Mouse (Mus musculus): ENCODE measurements at regions not wholly inside any gene's neighbourhood (a gene's known extent, or its start where the extent isn't known, plus 50 kb on each side); places are given as distances from the start of the nearest gene placed in this dataset.
A peak's percentile ranks its signal among the peaks of the same experiment; 100 is the strongest.

- Histone ChIP-seq H3K4me2 (ENCODE audit: low read depth) (no peak overlapping the region), H3K36me3 (ENCODE audit: control insufficient read depth, insufficient read depth, low read length) (no peaks in the 10 kb centered on the region), H3K9me3 (ENCODE audit: control insufficient read depth, low read length) (no peaks in the 10 kb centered on the region), H3K27me3 (ENCODE audit: control insufficient read depth, insufficient read depth, low read length) (no peaks in the 10 kb centered on the region), H3K4me3 (ENCODE audit: low read depth, low read length) (no peak overlapping the region), H3K4me1 (ENCODE audit: control insufficient read depth, insufficient read depth, low read length) (peaks cover 9% of the 10 kb centered on the region), H3K27ac (ENCODE audit: low read depth, low read length) (no peak overlapping the region), H3K9ac (ENCODE audit: low read length) (no peak overlapping the region)
- WGBS = 82% methylated on average over 5 of the region's 5 CpGs
- ATAC-seq (ENCODE audit: insufficient read depth, low FRiP score, low TSS enrichment) (no peak), DNase-seq (ENCODE audit: low spot score) (no peak)
These were observed 83.7 kb upstream of the S1pr3 start for GRCm38 (mm10) chr13:51324714-51325113.

GRCm38 (mm10) chr13:51325298-51325697 lies 83.1 kb upstream of the S1pr3 start:
- peaks cover 9% of the 10 kb centered on the region for H3K4me1 ChIP-seq (ENCODE audit: control insufficient read depth, insufficient read depth, low read length)
- no peaks in the 10 kb centered on the region for H3K27me3 ChIP-seq (ENCODE audit: control insufficient read depth, insufficient read depth, low read length)
- H3K4me3 ChIP-seq (ENCODE audit: low read depth, low read length) = no peak overlapping the region
- 66% methylated on average over 5 of the region's 5 CpGs for WGBS
- no peak for ATAC-seq (ENCODE audit: insufficient read depth, low FRiP score, low TSS enrichment)
- H3K4me2 ChIP-seq (ENCODE audit: low read depth) = no peak overlapping the region
- no peak overlapping the region for H3K27ac ChIP-seq (ENCODE audit: low read depth, low read length)
- H3K9me3 ChIP-seq (ENCODE audit: control insufficient read depth, low read length) = no peaks in the 10 kb centered on the region
- no peak for DNase-seq (ENCODE audit: low spot score)
- H3K36me3 ChIP-seq (ENCODE audit: control insufficient read depth, insufficient read depth, low read length) = no peaks in the 10 kb centered on the region
- H3K9ac ChIP-seq (ENCODE audit: low read length) = no peak overlapping the region

GRCm38 (mm10) chr13:51326128-51326527 lies 82.3 kb upstream of the S1pr3 start:
- H3K27ac ChIP-seq (ENCODE audit: low read depth, low read length) = no peak overlapping the region
- no peak for DNase-seq (ENCODE audit: low spot score)
- no peaks in the 10 kb centered on the region for H3K9me3 ChIP-seq (ENCODE audit: control insufficient read depth, low read length)

GRCm38 (mm10) chr13:51328131-51328970 lies 80.1 kb upstream of the S1pr3 start:
- Histone ChIP-seq H3K4me2 (ENCODE audit: low read depth) (no peak overlapping the region), H3K9ac (ENCODE audit: low read length) (no peak overlapping the region), H3K27ac (ENCODE audit: low read depth, low read length) (no peak overlapping the region), H3K4me3 (ENCODE audit: low read depth, low read length) (no peak overlapping the region), H3K27me3 (ENCODE audit: control insufficient read depth, insufficient read depth, low read length) (no peaks in the 10 kb centered on the region), H3K9me3 (ENCODE audit: control insufficient read depth, low read length) (no peaks in the 10 kb centered on the region), H3K36me3 (ENCODE audit: control insufficient read depth, insufficient read depth, low read length) (no peaks in the 10 kb centered on the region), H3K4me1 (ENCODE audit: control insufficient read depth, insufficient read depth, low read length) (peaks cover 9% of the 10 kb centered on the region)
- no peak; the same call in 1 of the 2 replicates for ATAC-seq (ENCODE audit: insufficient read depth, low FRiP score, low TSS enrichment)
- peak; percentile 35 for DNase-seq (ENCODE audit: low spot score)
- 59% methylated on average over 15 of the region's 15 CpGs for WGBS

More at GRCm38 (mm10) chr13:51326128-51326527, 82.3 kb upstream of the S1pr3 start:
- Histone ChIP-seq H3K9ac (ENCODE audit: low read length) (no peak overlapping the region), H3K4me1 (ENCODE audit: control insufficient read depth, insufficient read depth, low read length) (peaks cover 9% of the 10 kb centered on the region), H3K4me3 (ENCODE audit: low read depth, low read length) (no peak overlapping the region), H3K4me2 (ENCODE audit: low read depth) (no peak overlapping the region), H3K36me3 (ENCODE audit: control insufficient read depth, insufficient read depth, low read length) (no peaks in the 10 kb centered on the region), H3K27me3 (ENCODE audit: control insufficient read depth, insufficient read depth, low read length) (no peaks in the 10 kb centered on the region)
- WGBS = 74% methylated on average over 5 of the region's 5 CpGs
- ATAC-seq (ENCODE audit: insufficient read depth, low FRiP score, low TSS enrichment) = no peak

GRCm38 (mm10) chr13:51328971-51329346 lies 79.5 kb upstream of the S1pr3 start:
- ATAC-seq (ENCODE audit: insufficient read depth, low FRiP score, low TSS enrichment) (no peak), DNase-seq (ENCODE audit: low spot score) (no peak)
- H3K27ac ChIP-seq (ENCODE audit: low read depth, low read length) = no peak overlapping the region
- H3K4me2 ChIP-seq (ENCODE audit: low read depth) = no peak overlapping the region
- H3K4me3 ChIP-seq (ENCODE audit: low read depth, low read length) = no peak overlapping the region
- 51% methylated on average over 8 of the region's 8 CpGs for WGBS
- no peaks in the 10 kb centered on the region for H3K9me3 ChIP-seq (ENCODE audit: control insufficient read depth, low read length)
- peaks cover 9% of the 10 kb centered on the region for H3K4me1 ChIP-seq (ENCODE audit: control insufficient read depth, insufficient read depth, low read length)
- no peaks in the 10 kb centered on the region for H3K27me3 ChIP-seq (ENCODE audit: control insufficient read depth, insufficient read depth, low read length)
- no peak overlapping the region for H3K9ac ChIP-seq (ENCODE audit: low read length)
- H3K36me3 ChIP-seq (ENCODE audit: control insufficient read depth, insufficient read depth, low read length) = no peaks in the 10 kb centered on the region

- H3K27ac ChIP-seq (ENCODE audit: low read depth, low read length) = no peak overlapping the region
- peaks cover 9% of the 10 kb centered on the region for H3K4me1 ChIP-seq (ENCODE audit: control insufficient read depth, insufficient read depth, low read length)
- no peak overlapping the region for H3K4me3 ChIP-seq (ENCODE audit: low read depth, low read length)
- H3K9me3 ChIP-seq (ENCODE audit: control insufficient read depth, low read length) = no peaks in the 10 kb centered on the region
- H3K36me3 ChIP-seq (ENCODE audit: control insufficient read depth, insufficient read depth, low read length) = no peaks in the 10 kb centered on the region
- ATAC-seq (ENCODE audit: insufficient read depth, low FRiP score, low TSS enrichment) (no peak), DNase-seq (ENCODE audit: low spot score) (no peak)
- no peak overlapping the region for H3K9ac ChIP-seq (ENCODE audit: low read length)
- H3K27me3 ChIP-seq (ENCODE audit: control insufficient read depth, insufficient read depth, low read length) = no peaks in the 10 kb centered on the region
- no peak overlapping the region for H3K4me2 ChIP-seq (ENCODE audit: low read depth)
These were observed 78.7 kb upstream of the S1pr3 start for GRCm38 (mm10) chr13:51329717-51330116.

GRCm38 (mm10) chr13:51332271-51332670 lies 76.2 kb upstream of the S1pr3 start:
- H3K4me2 ChIP-seq (ENCODE audit: low read depth) = no peak overlapping the region
- WGBS = 82% methylated on average over 7 of the region's 7 CpGs
- no peak overlapping the region for H3K27ac ChIP-seq (ENCODE audit: low read depth, low read length)
- no peaks in the 10 kb centered on the region for H3K27me3 ChIP-seq (ENCODE audit: control insufficient read depth, insufficient read depth, low read length)
- H3K4me3 ChIP-seq (ENCODE audit: low read depth, low read length) = no peak overlapping the region
- peaks cover 9% of the 10 kb centered on the region for H3K4me1 ChIP-seq (ENCODE audit: control insufficient read depth, insufficient read depth, low read length)
- H3K36me3 ChIP-seq (ENCODE audit: control insufficient read depth, insufficient read depth, low read length) = no peaks in the 10 kb centered on the region
- ATAC-seq (ENCODE audit: insufficient read depth, low FRiP score, low TSS enrichment) = no peak
- no peaks in the 10 kb centered on the region for H3K9me3 ChIP-seq (ENCODE audit: control insufficient read depth, low read length)
- no peak for DNase-seq (ENCODE audit: low spot score)
- H3K9ac ChIP-seq (ENCODE audit: low read length) = no peak overlapping the region

- no peaks in the 10 kb centered on the region for H3K27me3 ChIP-seq (ENCODE audit: control insufficient read depth, insufficient read depth, low read length)
- no peak for DNase-seq (ENCODE audit: low spot score)
- H3K27ac ChIP-seq (ENCODE audit: low read depth, low read length) = no peak overlapping the region
- H3K9me3 ChIP-seq (ENCODE audit: control insufficient read depth, low read length) = no peaks in the 10 kb centered on the region
- no peaks in the 10 kb centered on the region for H3K36me3 ChIP-seq (ENCODE audit: control insufficient read depth, insufficient read depth, low read length)
- ATAC-seq (ENCODE audit: insufficient read depth, low FRiP score, low TSS enrichment) = no peak
- H3K9ac ChIP-seq (ENCODE audit: low read length) = no peak overlapping the region
- H3K4me3 ChIP-seq (ENCODE audit: low read depth, low read length) = no peak overlapping the region
- H3K4me1 ChIP-seq (ENCODE audit: control insufficient read depth, insufficient read depth, low read length) = peaks cover 5% of the 10 kb centered on the region; the same call in 1 of the 2 replicates
- H3K4me2 ChIP-seq (ENCODE audit: low read depth) = no peak overlapping the region
- 90% methylated on average over 5 of the region's 5 CpGs for WGBS
These were observed 75.0 kb upstream of the S1pr3 start for GRCm38 (mm10) chr13:51333481-51333880.

- no peaks in the 10 kb centered on the region for H3K36me3 ChIP-seq (ENCODE audit: control insufficient read depth, insufficient read depth, low read length)
- H3K27ac ChIP-seq (ENCODE audit: low read depth, low read length) = no peak overlapping the region
- 65% methylated on average over 5 of the region's 5 CpGs for WGBS
- DNase-seq (ENCODE audit: low spot score) (no peak), ATAC-seq (ENCODE audit: insufficient read depth, low FRiP score, low TSS enrichment) (no peak)
- H3K9ac ChIP-seq (ENCODE audit: low read length) = no peak overlapping the region
- H3K27me3 ChIP-seq (ENCODE audit: control insufficient read depth, insufficient read depth, low read length) = no peaks in the 10 kb centered on the region
- no peak overlapping the region for H3K4me2 ChIP-seq (ENCODE audit: low read depth)
- no peaks in the 10 kb centered on the region for H3K4me1 ChIP-seq (ENCODE audit: control insufficient read depth, insufficient read depth, low read length)
- H3K9me3 ChIP-seq (ENCODE audit: control insufficient read depth, low read length) = no peaks in the 10 kb centered on the region
- no peak overlapping the region for H3K4me3 ChIP-seq (ENCODE audit: low read depth, low read length)
These were observed 71.7 kb upstream of the S1pr3 start for GRCm38 (mm10) chr13:51336726-51337125.
